Mouse (Mus musculus) lung, embryonic 14.5 days (tissue): ENCODE data around the gene Csf1. TPM values are rescaled to one million over a fixed set of nuclear protein-coding genes. Genes with fewer than 3 reads are reported as not detected.
A peak's percentile ranks its signal among the peaks of the same experiment; 100 is the strongest.

Experiments used
- ATAC-seq: fragments of 200-750 bp; cut with Nextera tagmentation; 2 replicates; pipeline ENCODE4 v1.8.0; 2017; ENCODE audit warnings: mild to moderate bottlenecking, moderate TSS enrichment, moderate library complexity; ENCODE audit not compliant: insufficient read depth
- DNase-seq: peaks from one replicate; pipeline ENCODE4 v3.0.0-alpha.2; 2015
- H3K27ac ChIP-seq: fragments of 300-500 bp; sonication (generic); 2 replicates; pipeline ENCODE4 v1.5.1; 2014; ENCODE audit warnings: low read depth, mild to moderate bottlenecking, moderate library complexity
- H3K27me3 ChIP-seq: fragments of 300-500 bp; sonication (generic); 2 replicates; pipeline ENCODE4 v1.6.1; 2014; ENCODE audit warnings: low read length, control low read depth; ENCODE audit not compliant: insufficient read depth
- H3K36me3 ChIP-seq: fragments of 300-500 bp; sonication (generic); 2 replicates; pipeline ENCODE4 v1.6.1; 2014; ENCODE audit warnings: control low read depth; ENCODE audit not compliant: insufficient read depth
- H3K4me1 ChIP-seq: fragments of 300-500 bp; sonication (generic); 2 replicates; pipeline ENCODE4 v1.6.1; 2014; ENCODE audit warnings: antibody characterized with exemption, control low read depth; ENCODE audit not compliant: insufficient read depth
- H3K4me2 ChIP-seq: fragments of 300-500 bp; sonication (generic); 2 replicates; pipeline ENCODE4 v1.6.1; 2014; ENCODE audit warnings: mild to moderate bottlenecking
- H3K4me3 ChIP-seq: fragments of 300-500 bp; sonication (generic); 2 replicates; pipeline ENCODE4 v1.5.1; 2014; ENCODE audit warnings: low read depth, low read length
- H3K9ac ChIP-seq: fragments of 300-500 bp; sonication (generic); 2 replicates; pipeline ENCODE4 v1.6.1; 2014
- H3K9me3 ChIP-seq: fragments of 300-500 bp; sonication (generic); 2 replicates; pipeline ENCODE4 v1.6.1; 2016; ENCODE audit warnings: low read depth, low read length, control low read depth
- CTCF ChIP-seq: IDR thresholded peaks from 2 replicates; pipeline ENCODE4 v1.5.1; 2016; ENCODE audit warnings: antibody characterized with exemption, low read depth
- WGBS: fragments of 180-500 bp; shearing (Covaris S2); extraction: QIAGEN DNeasy Blood & Tissue Kit; methylation state at CpG from one replicate; pipeline ENCODE4 v1.1.7; 2014; 5-methylcytosine and 5-hydroxymethylcytosine counted together
- polyA plus RNA-seq: library from polyadenylated mRNA; unstranded; fragments of >200 nt; fragmentation: Nextera tagmentation; extraction: Ambion mirVana; gene quantifications from 2 replicates; pipeline ENCODE4 v1.2.1, GENCODE M21; 2014

The Csf1 gene
- polyA plus RNA-seq, 1 experiment from 2014 or later, result 9.3 TPM

- DNase-seq (no peak), ATAC-seq (no peak)
Observed at GRCm38 (mm10) chr3:107730236-107730635, 30.0 kb downstream of the Csf1 start.

DNA sequence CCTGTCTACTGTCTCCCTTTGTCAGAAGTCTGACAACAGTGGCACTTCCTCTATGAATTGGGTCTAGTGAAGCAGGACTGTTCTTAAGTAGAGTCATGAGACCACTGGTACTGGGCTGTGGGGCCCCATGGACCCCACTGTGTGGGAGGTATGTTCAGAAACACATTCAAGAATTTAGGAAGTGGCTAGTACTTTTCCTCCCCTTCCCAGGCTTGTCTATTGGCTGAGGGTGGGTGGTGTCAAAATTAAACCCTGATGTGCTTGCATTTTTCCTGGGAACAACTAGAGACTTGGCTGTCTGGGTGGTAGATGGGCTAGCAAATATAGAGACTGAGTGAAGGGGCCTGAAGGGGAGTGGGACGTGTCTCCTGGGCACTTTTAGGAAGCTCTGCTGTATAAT, 31.8 kb downstream of the Csf1 start:
- H3K4me2 ChIP-seq, result no peak overlapping the region
- no peak overlapping the region for H3K27ac ChIP-seq
- no peaks in the 10 kb centered on the region for H3K36me3 ChIP-seq
- no peak for TF ChIP-seq CTCF
- H3K4me1 ChIP-seq, result no peaks in the 10 kb centered on the region
- DNase-seq, result no peak
- no peak overlapping the region for H3K9ac ChIP-seq
- no peaks in the 10 kb centered on the region for H3K27me3 ChIP-seq
- 53% methylated on average over 1 of the region's 1 CpGs for WGBS
- no peak overlapping the region for H3K4me3 ChIP-seq
- no peaks in the 10 kb centered on the region for H3K9me3 ChIP-seq
- no peak for ATAC-seq

More at GRCm38 (mm10) chr3:107730236-107730635, 30.0 kb downstream of the Csf1 start:
- Histone ChIP-seq H3K27ac (no peak overlapping the region), H3K9ac (no peak overlapping the region), H3K36me3 (no peaks in the 10 kb centered on the region), H3K27me3 (no peaks in the 10 kb centered on the region), H3K4me3 (no peak overlapping the region), H3K9me3 (no peaks in the 10 kb centered on the region), H3K4me2 (no peak overlapping the region), H3K4me1 (no peaks in the 10 kb centered on the region)
- WGBS, result 63% methylated on average over 2 of the region's 2 CpGs
- TF ChIP-seq CTCF, result no peak

DNA sequence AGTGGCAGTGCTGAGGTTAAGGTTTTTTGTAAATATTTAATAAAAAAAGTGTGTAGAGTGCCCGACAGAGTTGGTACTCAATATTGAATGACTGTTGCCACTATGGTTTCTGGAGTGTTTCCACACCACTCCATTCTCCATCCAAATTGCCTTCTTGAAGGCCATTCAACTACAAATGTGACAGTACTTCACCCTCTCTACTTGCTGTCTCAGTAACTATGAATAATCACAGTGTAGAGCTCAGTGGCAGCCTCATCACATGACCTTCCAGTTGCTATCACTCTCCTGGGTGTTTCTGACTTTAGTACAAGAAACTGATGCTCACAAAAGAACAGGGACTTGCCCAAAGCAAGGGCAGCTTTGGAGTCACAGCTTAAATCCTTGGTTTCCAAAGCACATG, 44.3 kb downstream of the Csf1 start:
- ATAC-seq (no peak), DNase-seq (no peak)
- no peaks in the 10 kb centered on the region for H3K27me3 ChIP-seq
- H3K4me3 ChIP-seq, result no peak overlapping the region
- H3K4me1 ChIP-seq, result peaks cover 21% of the 10 kb centered on the region; the same call in 1 of the 2 replicates
- no peaks in the 10 kb centered on the region for H3K36me3 ChIP-seq
- WGBS, result 29% methylated on average over 1 of the region's 1 CpGs
- H3K9me3 ChIP-seq, result no peaks in the 10 kb centered on the region
- no peak overlapping the region for H3K27ac ChIP-seq
- no peak overlapping the region for H3K9ac ChIP-seq
- H3K4me2 ChIP-seq, result no peak overlapping the region
- no peak for TF ChIP-seq CTCF

DNA sequence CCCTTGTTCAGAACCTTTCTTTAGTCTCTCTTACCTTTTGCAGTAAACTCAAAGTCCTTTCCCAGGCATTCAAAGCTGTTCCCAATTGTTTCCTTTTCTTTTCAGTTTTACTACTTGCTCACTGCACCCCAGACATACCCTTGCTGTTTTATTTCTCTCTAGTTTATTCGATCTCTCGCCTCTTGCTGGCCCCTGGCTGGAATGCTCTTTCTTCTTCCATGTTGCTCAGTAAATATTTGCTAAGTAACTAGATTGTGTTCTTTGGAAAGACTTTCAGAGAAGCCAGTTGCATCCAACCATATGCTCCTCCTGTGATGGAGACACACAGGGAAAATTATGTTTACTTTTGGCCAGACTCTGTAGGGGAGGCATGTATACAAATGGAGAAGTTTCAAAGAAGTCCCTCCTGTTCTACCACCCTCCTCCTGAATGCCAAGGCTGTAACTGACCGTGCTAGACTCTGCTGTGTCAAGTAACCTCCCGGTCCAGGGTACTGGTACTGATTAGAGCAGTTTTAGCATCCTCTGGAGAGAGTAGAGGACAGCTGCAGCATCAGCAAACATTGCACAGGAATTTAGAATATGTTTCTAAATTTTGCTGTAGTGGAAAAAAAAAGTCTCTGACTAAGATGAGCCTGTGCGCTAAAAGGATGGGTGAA, 45.9 kb downstream of the Csf1 start:
- H3K27ac ChIP-seq, result no peak overlapping the region; the same call in 1 of the 2 replicates
- no peaks in the 10 kb centered on the region for H3K9me3 ChIP-seq
- WGBS, result 33% methylated on average over 5 of the region's 5 CpGs
- no peak overlapping the region for H3K4me3 ChIP-seq
- ATAC-seq (peak; percentile 75), DNase-seq (peak; percentile 44)
- peaks cover 21% of the 10 kb centered on the region; the same call in 1 of the 2 replicates for H3K4me1 ChIP-seq
- H3K4me2 ChIP-seq, result no peak overlapping the region
- no peaks in the 10 kb centered on the region for H3K36me3 ChIP-seq
- no peak for TF ChIP-seq CTCF
- H3K27me3 ChIP-seq, result no peaks in the 10 kb centered on the region
- H3K9ac ChIP-seq, result no peak overlapping the region

- no peak overlapping the region for H3K9ac ChIP-seq
- ATAC-seq (no peak), DNase-seq (no peak)
- no peak for TF ChIP-seq CTCF
- H3K4me2 ChIP-seq, result no peak overlapping the region
- 52% methylated on average over 3 of the region's 3 CpGs for WGBS
- no peaks in the 10 kb centered on the region for H3K9me3 ChIP-seq
- H3K36me3 ChIP-seq, result no peaks in the 10 kb centered on the region
- no peak overlapping the region for H3K27ac ChIP-seq
- H3K4me1 ChIP-seq, result peaks cover 21% of the 10 kb centered on the region; the same call in 1 of the 2 replicates
- H3K4me3 ChIP-seq, result no peak overlapping the region
- H3K27me3 ChIP-seq, result no peaks in the 10 kb centered on the region
Observed at GRCm38 (mm10) chr3:107712081-107712480, 48.2 kb downstream of the Csf1 start.

- no peak overlapping the region for H3K4me2 ChIP-seq
- H3K4me3 ChIP-seq, result no peak overlapping the region
- H3K4me1 ChIP-seq, result peaks cover 1% of the 10 kb centered on the region; the same call in 1 of the 2 replicates
- no peaks in the 10 kb centered on the region for H3K27me3 ChIP-seq
- H3K36me3 ChIP-seq, result no peaks in the 10 kb centered on the region
- H3K9me3 ChIP-seq, result no peaks in the 10 kb centered on the region
- H3K27ac ChIP-seq, result no peak overlapping the region
- ATAC-seq, result no peak
- no peak overlapping the region for H3K9ac ChIP-seq
- TF ChIP-seq CTCF, result no peak
- whole genome bisulfite sequencing, result 54% methylated on average over 3 of the region's 3 CpGs
- no peak for DNase-seq
Observed at GRCm38 (mm10) chr3:107709156-107709555, 51.1 kb downstream of the Csf1 start.

GRCm38 (mm10) chr3:107707239-107707638, 53.0 kb downstream of the Csf1 start:
- no peak for TF ChIP-seq CTCF
- 56% methylated on average over 4 of the region's 4 CpGs for WGBS
- ATAC-seq, result no peak
- Histone ChIP-seq H3K4me1 (no peaks in the 10 kb centered on the region), H3K9me3 (no peaks in the 10 kb centered on the region), H3K27me3 (no peaks in the 10 kb centered on the region), H3K27ac (no peak overlapping the region), H3K4me3 (no peak overlapping the region), H3K4me2 (no peak overlapping the region), H3K9ac (no peak overlapping the region), H3K36me3 (no peaks in the 10 kb centered on the region)
- no peak for DNase-seq

- H3K4me1 ChIP-seq, result no peaks in the 10 kb centered on the region
- 6% methylated on average over 2 of the region's 2 CpGs for WGBS
- H3K9ac ChIP-seq, result no peak overlapping the region
- H3K27me3 ChIP-seq, result no peaks in the 10 kb centered on the region
- H3K27ac ChIP-seq, result no peak overlapping the region
- no peaks in the 10 kb centered on the region for H3K36me3 ChIP-seq
- ATAC-seq (no peak), DNase-seq (no peak)
- no peak overlapping the region for H3K4me3 ChIP-seq
- TF ChIP-seq CTCF, result no peak
- H3K9me3 ChIP-seq, result no peaks in the 10 kb centered on the region
- H3K4me2 ChIP-seq, result no peak overlapping the region
Observed at GRCm38 (mm10) chr3:107706164-107706563, 54.1 kb downstream of the Csf1 start.
